Mouse (Mus musculus) embryonic stem cell, embryonic (primary cell): ENCODE data around the gene Gm3317.
"Not testable (repeated sequence)": the region's sequence is repeated elsewhere in the genome, so short reads cannot be mapped to it uniquely, and the experiment has no call there.

Source experiments
- CTCF ChIA-PET, 4 experiments: fragments of 300-600 bp in 2 of 4; fragments of 350-600 bp in 2 of 4; sonication (Branson Sonifier 250); formaldehyde crosslinking; loops; one replicate each; lab custom pipeline; 2022; ENCODE audit warnings: inconsistent platforms in 2 of 4; lab: Charles Lee
- POLR2A ChIA-PET, 4 experiments: fragments of 300-600 bp in 2 of 4; fragments of 350-600 bp in 2 of 4; sonication (Branson Sonifier 250); formaldehyde crosslinking; loops; one replicate each; lab custom pipeline; 2022; ENCODE audit warnings: antibody characterized with exemption in 4 of 4, inconsistent platforms in 1 of 4; lab: Charles Lee

Gm3317 gene

DNA sequence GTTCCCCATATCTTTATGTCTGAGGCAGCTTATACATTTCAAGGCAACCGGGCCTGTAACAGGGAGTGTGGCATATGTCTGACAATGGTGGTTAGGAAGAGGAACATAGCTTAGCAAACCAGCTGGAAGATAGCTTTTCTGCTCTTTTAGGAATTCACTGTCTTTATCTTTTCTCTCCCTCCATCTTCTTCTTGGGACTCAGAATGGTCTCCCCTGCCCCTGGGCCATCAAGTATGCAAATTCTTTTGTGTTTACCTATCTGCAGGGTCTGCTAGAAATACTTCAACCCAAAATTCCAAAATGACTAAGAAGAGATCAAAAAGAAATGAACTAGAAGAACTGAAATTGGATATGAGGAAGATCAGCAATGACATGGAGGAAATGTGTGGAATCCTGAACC is at the start of gene Gm3317:
Gene Gm3317, plus strand, starts transcription at position 301 of the 400 bp plus-strand sequence.
- POLR2A ChIA-PET, CTCF ChIA-PET: not testable (repeated sequence)

DNA sequence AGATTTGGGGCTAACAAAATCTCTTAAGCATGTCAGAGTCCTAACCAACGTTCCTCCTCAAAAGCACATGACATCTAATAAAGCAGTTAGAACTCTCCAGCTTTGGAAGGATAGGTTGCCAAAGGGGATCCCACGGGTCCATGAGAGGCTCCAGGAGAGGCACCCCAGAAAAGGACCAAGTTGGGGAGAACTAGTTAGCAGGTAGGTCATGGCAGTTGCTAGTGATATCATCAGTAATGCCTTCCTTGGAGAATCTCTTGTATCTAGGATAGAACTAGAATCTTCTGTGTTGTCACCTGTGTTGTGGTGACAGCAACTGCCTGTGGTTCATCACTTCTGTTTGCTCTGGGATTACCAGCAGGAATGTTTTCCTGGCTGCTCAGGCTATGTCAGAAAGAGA is 33.1 kb upstream of the Gm3317 start, which contains the start of gene Gm8279:
Gene Gm8279, plus strand, starts transcription at position 301 of the 400 bp plus-strand sequence.
- POLR2A ChIA-PET, CTCF ChIA-PET: not testable (repeated sequence)

DNA sequence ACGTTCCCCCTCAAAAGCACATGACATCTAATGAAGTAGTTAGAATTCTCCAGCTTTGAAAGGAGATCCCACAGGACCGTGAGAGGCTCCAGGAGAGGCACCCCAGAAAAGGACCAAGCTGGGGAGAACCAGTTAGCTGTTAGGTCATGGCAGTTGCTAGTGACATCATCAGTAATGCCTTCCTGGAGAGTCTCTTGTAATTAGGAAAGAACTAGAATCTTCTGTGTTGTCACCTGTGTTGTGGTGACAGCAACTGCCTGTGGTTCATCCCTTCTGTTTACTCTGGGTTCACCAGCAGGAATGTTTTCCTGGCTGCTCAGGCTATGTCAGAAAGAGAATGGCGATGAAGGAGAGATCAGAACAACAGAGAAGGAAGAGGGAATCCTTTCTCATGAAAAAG is 21.2 kb downstream of the Gm3317 start, which contains the start of gene Gm8271:
Gene Gm8271, plus strand, starts transcription at position 301 of the 400 bp plus-strand sequence.
- POLR2A ChIA-PET, CTCF ChIA-PET: not testable (repeated sequence)
